Comparison of ENCODE assay signal across 8 mouse cellular contexts in genomic region chr2:28539206-28539605, GRCm38 (mm10). TPM values are rescaled to one million over a fixed set of nuclear protein-coding genes. Genes with fewer than 3 reads are reported as not detected.
DNase-seq lines count a peak whose midpoint lies in the region; ATAC-seq lines count a peak whose summit lies in the region.

No protein-coding gene starts in this region.

- peak; percentile 52 for ATAC-seq in embryonic facial prominence, embryonic 15.5 days (ENCODE audit: insufficient number of reproducible peaks, low FRiP score, low TSS enrichment, low read depth)
- no peak for ATAC-seq in heart, embryonic 11.5 days (replicated peaks; ENCODE audit: insufficient number of reproducible peaks, low FRiP score, low TSS enrichment)

- H3K27me3 ChIP-seq in embryonic facial prominence, embryonic 15.5 days = no peaks in the 10 kb centered on the region
- H3K27me3 ChIP-seq in heart, embryonic 11.5 days (ENCODE audit: control insufficient read depth, insufficient read depth, low read length) = no peaks in the 10 kb centered on the region

- WGBS in embryonic facial prominence, embryonic 15.5 days = 37% methylated on average over 7 of the region's 7 CpGs
- 46% methylated on average over 7 of the region's 7 CpGs for WGBS in heart, embryonic 11.5 days (ENCODE audit: insufficient replicate concordance)

- peaks cover 31% of the 10 kb centered on the region for H3K36me3 ChIP-seq in embryonic facial prominence, embryonic 15.5 days
- peaks cover 8% of the 10 kb centered on the region for H3K36me3 ChIP-seq in heart, embryonic 11.5 days (ENCODE audit: control insufficient read depth, insufficient read depth, low read length)

- H3K27ac ChIP-seq in embryonic facial prominence, embryonic 15.5 days (replicated peaks) = peak overlapping the region; percentile 86
- no peak overlapping the region for H3K27ac ChIP-seq in heart, embryonic 11.5 days (ENCODE audit: low read depth, low read length)

- H3K9me3 ChIP-seq in embryonic facial prominence, embryonic 15.5 days (replicated peaks) = no peaks in the 10 kb centered on the region
- H3K9me3 ChIP-seq in heart, embryonic 11.5 days (replicated peaks; ENCODE audit: control insufficient read depth, low read length) = no peaks in the 10 kb centered on the region

- no peak overlapping the region for H3K4me3 ChIP-seq in embryonic facial prominence, embryonic 15.5 days (replicated peaks)
- H3K4me3 ChIP-seq in heart, embryonic 11.5 days (ENCODE audit: low read depth, low read length) = no peak overlapping the region

- peak overlapping the region; percentile 17 for H3K4me2 ChIP-seq in embryonic facial prominence, embryonic 15.5 days (replicated peaks)
- H3K4me2 ChIP-seq in heart, embryonic 11.5 days = no peak overlapping the region

- H3K4me1 ChIP-seq in embryonic facial prominence, embryonic 15.5 days = peaks cover 67% of the 10 kb centered on the region
- peaks cover 41% of the 10 kb centered on the region for H3K4me1 ChIP-seq in heart, embryonic 11.5 days (ENCODE audit: control insufficient read depth, insufficient read depth, low read length)

- 0 out of 2 replicates have a peak overlapping the region, but pooled peaks have one; percentile 9 for H3K9ac ChIP-seq in embryonic facial prominence, embryonic 15.5 days
- peak overlapping the region; percentile 17; the same call in 1 of the 2 replicates for H3K9ac ChIP-seq in heart, embryonic 11.5 days (ENCODE audit: low read depth, low read length)

- DNase-seq in 3134 (ENCODE audit: extremely low read depth, insufficient read length, low spot score) = peak; percentile 56
- DNase-seq in MN1 (ENCODE audit: low spot score) = peak; percentile 60
- peak; percentile 85 for DNase-seq in kidney, postnatal 10 days
- peak; percentile 90 for DNase-seq in lung, postnatal 10 days
- peak; percentile 78 to 87 for DNase-seq in right cerebral cortex, postnatal 10 days (ENCODE audit: low spot score in 2 of 2)
- DNase-seq in T-cell, adult 2 months (ENCODE audit: low spot score) = no peak

RNA-seq across cellular contexts. Expression of gene Cel, which starts 24.0 kb away (rescaled TPM):
- 0.08 TPM in 1 of 2 replicates, not detected in the other for polyA plus RNA-seq in embryonic facial prominence, embryonic 15.5 days (2015; fragmentation: Nextera tagmentation; extraction: Ambion mirVana)
- not detected in 2 replicates for polyA plus RNA-seq in heart, embryonic 11.5 days (2014; fragmentation: Nextera tagmentation; extraction: Ambion mirVana)

RNA-seq across cellular contexts. Expression of gene Ralgds, which starts 26.3 kb away (rescaled TPM):
- 69.3 and 70.8 TPM in 2 replicates for polyA plus RNA-seq in embryonic facial prominence, embryonic 15.5 days (2015; fragmentation: Nextera tagmentation; extraction: Ambion mirVana)
- polyA plus RNA-seq in heart, embryonic 11.5 days (2014; fragmentation: Nextera tagmentation; extraction: Ambion mirVana) = 12.2 and 12.5 TPM in 2 replicates

RNA-seq across cellular contexts. Expression of gene Gm10134, which starts 33.3 kb away (rescaled TPM):
- 1.7 and 2.2 TPM in 2 replicates for polyA plus RNA-seq in embryonic facial prominence, embryonic 15.5 days (2015; fragmentation: Nextera tagmentation; extraction: Ambion mirVana)
- not detected in 2 replicates for polyA plus RNA-seq in heart, embryonic 11.5 days (2014; fragmentation: Nextera tagmentation; extraction: Ambion mirVana)

RNA-seq across cellular contexts. Expression of gene Gbgt1, which starts 42.5 kb away (rescaled TPM):
- 0.95 and 1.2 TPM in 2 replicates for polyA plus RNA-seq in embryonic facial prominence, embryonic 15.5 days (2015; fragmentation: Nextera tagmentation; extraction: Ambion mirVana)
- 0.17 and 0.27 TPM in 2 replicates for polyA plus RNA-seq in heart, embryonic 11.5 days (2014; fragmentation: Nextera tagmentation; extraction: Ambion mirVana)

RNA-seq across cellular contexts. Expression of gene Gtf3c5, which starts 44.3 kb away (rescaled TPM):
- polyA plus RNA-seq in embryonic facial prominence, embryonic 15.5 days (2015; fragmentation: Nextera tagmentation; extraction: Ambion mirVana) = 45.9 and 47.7 TPM in 2 replicates
- 22.5 and 23.3 TPM in 2 replicates for polyA plus RNA-seq in heart, embryonic 11.5 days (2014; fragmentation: Nextera tagmentation; extraction: Ambion mirVana)
